Mouse (Mus musculus): ENCODE data around the gene Psmd8. TPM values are rescaled to one million over a fixed set of nuclear protein-coding genes. Genes with fewer than 3 reads are reported as not detected.
"Not testable (repeated sequence)": the region's sequence is repeated elsewhere in the genome, so short reads cannot be mapped to it uniquely, and the experiment has no call there.

The Psmd8 gene
- 100 to 1,000 TPM; 121 to 125 TPM for total RNA-seq (2021)
- long read RNA-seq, experiment 1, transcript Psmd8-202 (7 exons, 1,391 nt), result major isoform, 172 of 205 reads
- long read RNA-seq, experiment 1, partial matches to known transcripts, result 9 of 205 reads
- long read RNA-seq, experiment 1, other reads (novel, unspliced or antisense), result 24 of 205 reads
- long read RNA-seq, experiment 2, transcript Psmd8-202 (7 exons, 1,391 nt), result major isoform, 123 of 147 reads
- long read RNA-seq, experiment 2, partial matches to known transcripts, result 8 of 147 reads
- long read RNA-seq, experiment 2, other reads (novel, unspliced or antisense), result 16 of 147 reads

DNA sequence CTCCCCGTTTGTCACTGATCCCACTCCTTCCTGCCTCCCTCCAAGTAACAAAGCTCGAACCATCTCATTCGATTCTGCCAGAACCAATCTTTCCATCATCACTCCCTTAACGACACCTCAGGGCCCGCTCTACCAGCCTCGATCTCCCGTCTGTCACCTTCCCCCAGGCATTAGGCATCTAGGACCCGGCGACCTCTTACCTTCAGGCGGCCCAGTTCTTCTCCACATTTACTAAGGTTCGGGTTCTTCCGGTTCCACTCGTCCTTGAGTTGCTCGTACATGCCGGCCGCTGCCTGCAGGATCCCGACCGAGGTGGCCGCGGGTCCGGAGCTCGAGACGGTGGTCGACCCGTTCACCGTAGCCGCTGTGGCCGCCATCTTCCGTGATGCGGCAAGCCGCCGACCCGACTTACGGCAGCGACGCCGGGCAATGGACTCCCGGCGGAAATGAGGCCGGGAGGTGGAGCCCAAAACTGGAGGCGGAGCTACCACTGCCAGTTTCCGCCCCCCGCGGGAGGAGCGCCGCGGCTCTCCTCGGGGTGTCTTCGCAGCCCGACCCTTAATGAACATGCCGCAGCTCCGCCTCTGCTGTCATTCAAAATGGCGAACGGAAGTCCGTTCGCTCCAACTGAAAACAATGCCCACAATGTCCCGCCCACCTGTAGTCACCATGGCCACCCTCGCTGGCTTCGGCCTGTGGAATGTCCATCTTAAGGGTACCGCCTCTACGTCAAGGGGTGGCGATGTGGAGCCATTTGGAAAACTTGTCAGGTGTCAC, at the start of gene Psmd8:
Psmd8 (minus strand) TSS at position 625 of the 777 bp plus-strand sequence.
- DNase-seq (ENCODE audit: low spot score in 2 of 2), result peak; percentile 90 to 97

DNA sequence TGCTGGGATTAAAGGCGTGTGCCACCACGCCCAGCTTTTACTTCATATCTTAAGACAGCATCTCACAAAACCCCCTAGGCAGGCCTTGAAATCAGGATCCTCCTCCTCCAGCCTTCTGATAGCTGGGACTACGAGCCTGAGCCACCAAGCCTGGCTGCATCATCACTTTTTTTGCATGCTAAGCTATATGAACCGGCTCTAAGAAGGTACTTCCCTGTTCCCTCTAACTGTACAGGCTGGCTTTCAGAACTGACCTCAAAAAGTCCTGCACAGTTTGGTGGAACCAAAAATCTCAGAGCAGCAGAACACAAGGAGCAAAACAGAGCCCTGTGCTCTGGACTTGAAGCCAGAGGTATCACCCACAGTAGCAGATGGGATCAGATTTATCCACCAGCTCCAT, 47.7 kb upstream of the Psmd8 start:
- DNase-seq (ENCODE audit: low spot score in 2 of 2), result no peak

DNA sequence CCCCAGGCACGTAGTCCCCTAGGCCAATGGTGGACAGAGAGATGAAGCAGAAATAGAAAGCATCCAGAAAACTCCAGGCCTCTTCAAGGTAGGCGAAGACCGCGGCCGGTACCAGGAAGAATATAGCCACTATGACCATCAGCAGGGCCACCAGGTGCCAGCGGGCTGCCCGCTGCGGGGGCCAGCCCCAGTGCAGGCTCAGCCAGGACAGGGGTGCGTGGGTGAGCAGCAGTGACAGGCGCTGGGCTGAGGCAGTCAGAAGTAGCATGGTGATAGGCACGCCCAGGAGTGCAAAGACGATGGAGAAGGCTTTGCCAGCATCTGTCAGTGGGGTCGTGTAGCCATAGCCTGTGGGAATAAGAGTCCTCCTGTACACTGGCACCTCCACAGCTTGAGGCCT, 45.0 kb upstream of the Psmd8 start:
- peak in 1 of 2 experiments; percentile 39 for DNase-seq (ENCODE audit: low spot score in 2 of 2)

DNA sequence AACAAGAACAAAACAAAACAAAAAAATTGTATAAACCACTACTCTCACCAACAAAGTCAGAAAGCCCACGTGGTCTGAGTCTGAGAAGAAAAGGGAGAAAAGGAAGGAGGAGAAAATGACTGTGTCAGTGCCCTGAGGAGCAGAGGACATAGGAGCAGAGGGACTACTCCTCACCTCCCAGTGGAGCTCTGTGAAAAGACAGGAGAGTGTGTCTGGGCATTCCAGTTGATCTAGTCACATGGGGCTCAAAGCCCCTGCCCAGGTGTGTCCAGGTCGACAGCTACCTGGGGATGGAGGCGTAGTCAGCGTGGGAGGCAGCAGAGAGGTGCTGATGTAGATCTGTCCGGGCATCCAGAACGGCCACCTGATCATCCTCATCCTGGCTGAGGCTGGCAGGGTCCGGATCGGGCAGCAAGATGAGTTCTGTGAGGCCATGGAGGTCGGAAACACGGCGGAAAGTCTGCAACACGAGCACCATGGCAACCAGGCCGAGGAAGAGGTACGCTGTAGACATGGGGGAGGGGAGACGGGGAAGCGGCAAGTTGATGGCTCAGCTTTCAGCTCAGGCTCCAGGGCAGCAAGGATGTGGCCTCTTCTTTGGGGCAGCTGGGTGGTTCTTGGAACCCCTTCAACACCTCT, 44.4 kb upstream of the Psmd8 start:
- peak in 1 of 2 experiments; percentile 34 for DNase-seq (ENCODE audit: low spot score in 2 of 2)

DNA sequence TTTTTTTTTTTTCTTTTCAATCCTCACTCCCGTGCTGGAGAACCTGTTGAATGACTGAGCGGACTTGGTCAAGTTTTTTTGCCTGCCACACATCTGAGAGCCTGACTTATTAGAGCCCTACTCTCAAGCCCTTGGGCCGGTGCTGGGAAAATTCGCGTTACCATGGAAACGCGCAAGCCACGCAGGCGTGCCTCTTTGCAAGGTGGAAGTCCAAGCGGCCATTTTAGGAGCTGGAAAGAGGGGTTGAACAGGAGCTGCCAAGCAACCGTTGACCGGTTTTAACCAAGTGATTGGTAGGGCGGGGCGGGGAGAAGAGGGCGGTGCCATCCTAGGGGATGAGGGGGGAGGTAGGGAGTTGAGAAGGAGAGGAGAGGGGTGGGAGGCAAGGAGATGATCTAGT, 34.3 kb upstream of the Psmd8 start:
- DNase-seq (ENCODE audit: low spot score in 2 of 2), result no peak

DNA sequence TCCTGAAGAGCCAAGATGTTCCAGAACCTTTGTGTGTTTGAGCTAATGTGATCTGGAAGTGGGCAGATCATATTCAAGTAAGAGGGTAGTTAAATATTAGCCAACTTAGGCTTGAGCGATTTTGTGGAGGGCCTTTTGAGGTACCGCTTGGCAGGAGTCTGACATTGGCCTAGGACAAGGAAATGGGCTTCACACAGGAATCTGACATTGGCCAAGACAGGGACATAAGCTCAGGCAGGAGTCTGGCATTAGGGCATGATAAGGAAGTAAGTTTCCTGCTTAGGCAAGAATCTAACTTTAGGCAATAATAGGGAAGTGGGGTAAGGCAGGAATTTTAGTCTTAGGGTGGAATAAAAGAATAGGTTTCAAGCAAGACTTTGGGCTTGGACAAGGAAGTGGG, 33.7 kb upstream of the Psmd8 start:
- no peak for DNase-seq (ENCODE audit: low spot score in 2 of 2)

DNA sequence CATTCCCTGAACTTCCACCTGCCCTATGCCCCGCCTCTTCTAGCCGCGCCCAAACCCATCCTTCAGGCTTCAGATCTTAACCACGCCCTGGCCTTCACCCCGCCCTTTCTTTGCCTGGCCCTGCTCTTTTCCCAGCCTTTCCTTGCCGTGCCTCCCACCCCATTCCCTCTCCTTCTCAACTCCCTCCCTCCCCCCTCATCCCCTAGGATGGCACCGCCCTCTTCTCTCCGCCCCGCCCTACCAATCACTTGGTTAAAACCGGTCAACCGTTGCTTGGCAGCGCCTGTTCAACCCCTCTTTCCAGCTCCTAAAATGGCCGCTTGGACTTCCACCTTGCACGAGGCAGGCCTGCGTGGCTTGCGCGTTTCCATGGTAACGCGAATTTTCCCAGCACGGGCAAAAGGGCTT, 33.2 kb upstream of the Psmd8 start, which contains the start of gene Catsperg1:
Catsperg1 (minus strand) TSS at position 361 of the 408 bp plus-strand sequence.
- DNase-seq (ENCODE audit: low spot score in 2 of 2), result no peak

DNA sequence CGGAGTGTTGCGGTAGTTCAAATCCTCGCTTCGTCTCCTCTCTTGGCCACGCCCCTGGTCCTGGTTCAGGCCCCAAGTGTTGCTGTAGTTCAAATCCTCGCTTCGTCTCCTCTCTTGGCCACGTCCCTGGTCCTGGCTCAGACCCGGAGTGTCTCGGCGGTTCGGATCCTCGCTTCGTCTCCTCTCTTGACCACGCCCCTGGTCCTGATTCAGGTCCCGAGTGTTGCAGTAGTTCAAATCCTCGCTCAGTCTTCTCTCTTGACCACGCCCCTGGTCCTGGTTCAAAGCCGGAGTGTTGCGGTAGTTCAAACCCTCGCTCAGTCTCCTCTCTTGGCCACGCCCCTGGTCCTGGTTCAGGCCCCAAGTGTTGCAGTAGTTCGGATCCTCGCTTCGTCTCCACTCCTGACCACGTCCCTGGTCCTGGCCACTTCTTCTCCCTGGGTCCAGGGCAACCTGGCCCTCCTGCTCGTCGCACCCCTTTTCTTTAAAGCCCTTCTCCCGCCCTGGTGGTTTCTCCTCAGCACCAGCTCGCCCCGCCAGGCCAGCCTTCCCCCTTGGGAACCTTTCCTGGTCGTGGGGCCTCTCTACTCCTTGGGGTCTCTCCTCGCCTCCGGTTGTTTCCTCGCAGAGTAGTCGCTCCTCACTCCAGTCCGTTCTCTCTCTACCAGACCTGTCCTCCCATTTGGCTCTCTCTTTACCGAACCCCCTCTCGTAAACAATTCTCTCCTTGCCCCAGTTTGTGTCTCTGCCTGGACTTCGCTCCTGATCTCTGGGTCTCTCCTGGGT, 32.5 kb upstream of the Psmd8 start:
- not testable (repeated sequence) for DNase-seq (ENCODE audit: low spot score in 2 of 2)

DNA sequence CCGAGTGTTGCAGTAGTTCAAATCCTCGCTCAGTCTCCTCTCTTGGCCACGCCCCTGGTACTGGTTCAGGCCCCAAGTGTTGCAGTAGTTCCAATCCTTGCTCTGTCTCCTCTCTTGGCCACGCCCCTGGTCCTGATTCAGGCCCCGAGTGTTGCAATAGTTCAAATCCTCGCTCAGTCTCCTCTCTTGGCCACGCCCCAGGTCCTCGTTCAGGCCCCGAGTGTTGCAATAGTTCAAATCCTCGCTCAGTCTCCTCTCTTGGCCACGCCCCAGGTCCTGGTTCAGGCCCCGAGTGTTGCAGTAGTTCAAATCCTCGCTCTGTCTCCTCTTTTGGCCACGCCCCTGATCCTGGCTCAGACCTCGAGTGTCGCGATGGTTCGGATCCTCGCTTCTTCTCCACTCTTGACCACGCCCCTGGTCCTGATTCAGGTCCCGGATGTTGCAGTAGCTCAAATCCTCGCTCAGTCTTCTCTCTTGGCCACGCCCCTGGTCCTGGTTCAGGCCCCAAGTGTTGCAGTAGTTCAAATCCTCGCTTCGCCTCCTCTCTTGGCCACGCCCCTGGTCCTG, 31.8 kb upstream of the Psmd8 start:
- no peak for DNase-seq (ENCODE audit: low spot score in 2 of 2)

DNA sequence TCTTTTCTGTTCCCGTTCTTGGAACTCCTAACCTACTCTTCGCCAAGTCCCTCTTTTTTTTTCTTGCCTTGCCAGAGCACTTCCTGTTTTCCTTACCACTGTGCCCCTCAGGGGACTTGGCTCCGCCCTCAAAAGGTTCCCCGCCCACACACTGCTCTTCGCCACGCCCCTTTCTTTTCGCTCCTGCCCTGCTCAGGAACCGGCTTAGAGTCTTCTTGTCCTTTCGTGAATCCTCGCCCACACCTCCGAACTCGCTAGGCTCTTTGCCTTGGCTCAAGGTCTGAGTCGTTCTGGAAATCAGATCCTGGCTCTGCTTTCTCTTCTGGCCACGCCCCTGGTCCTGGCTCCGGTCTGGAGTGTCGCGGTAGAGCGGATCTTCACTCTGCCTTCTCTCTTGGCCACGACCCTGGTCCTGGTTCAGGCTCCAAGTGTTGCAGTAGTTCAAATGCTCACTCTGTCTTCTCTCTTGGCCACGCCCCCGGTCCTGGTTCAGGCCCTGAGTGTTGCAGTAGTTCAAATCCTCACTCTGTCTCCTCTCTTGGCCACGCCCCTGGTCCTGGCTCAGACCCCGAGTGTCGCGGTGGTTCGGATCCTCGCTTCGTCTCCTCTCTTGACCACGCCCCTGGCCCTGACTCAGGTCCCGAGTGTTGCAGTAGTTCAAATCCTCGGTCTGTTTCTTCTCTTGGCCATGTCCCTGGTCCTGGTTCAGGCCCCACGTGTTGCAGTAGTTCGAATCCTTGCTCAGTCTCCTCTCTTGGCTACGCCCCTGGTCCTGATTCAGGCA, 31.1 kb upstream of the Psmd8 start:
- peak in 1 of 2 experiments; percentile 13 for DNase-seq (ENCODE audit: low spot score in 2 of 2)

DNA sequence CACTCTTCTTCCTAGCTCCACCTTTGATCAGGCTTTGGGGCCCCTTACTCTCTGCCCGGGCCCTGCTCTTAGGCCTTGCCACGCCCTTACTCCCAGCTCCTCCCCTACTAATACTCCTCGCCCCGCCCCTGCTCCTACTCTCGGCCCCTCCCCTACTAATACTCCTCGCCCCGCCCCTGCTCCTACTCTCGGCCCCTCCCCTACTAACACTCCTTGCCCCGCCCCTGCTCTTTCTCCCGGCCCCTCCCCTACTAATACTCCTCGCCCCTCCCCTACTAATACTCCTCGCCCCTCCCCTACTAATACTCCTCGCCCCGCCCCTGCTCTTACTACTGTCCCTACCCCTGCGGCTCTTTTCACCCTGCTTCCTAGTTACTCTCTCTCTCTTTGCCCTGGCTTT, 30.5 kb upstream of the Psmd8 start:
- DNase-seq (ENCODE audit: low spot score in 2 of 2), result not testable (repeated sequence)

DNA sequence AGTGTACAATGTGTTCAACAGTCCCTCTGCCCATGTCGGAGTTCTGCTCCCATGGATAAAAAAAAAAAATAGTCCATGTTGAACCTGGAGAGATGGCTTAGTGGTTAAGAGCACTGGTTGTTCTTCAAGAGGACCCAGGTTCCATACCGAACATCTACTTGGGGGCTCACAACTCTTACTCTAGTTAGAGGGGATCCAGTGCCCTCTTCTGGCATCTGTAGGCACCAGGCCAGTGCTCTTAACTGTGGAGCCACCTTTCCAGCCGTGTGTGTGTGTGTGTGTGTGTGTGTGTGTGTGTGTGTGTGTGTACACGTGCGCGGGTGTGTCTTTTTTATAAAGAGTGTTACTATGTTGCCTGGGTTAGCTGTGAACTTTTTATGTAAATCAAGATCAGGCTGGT, 22.1 kb upstream of the Psmd8 start:
- no peak for DNase-seq (ENCODE audit: low spot score in 2 of 2)

DNA sequence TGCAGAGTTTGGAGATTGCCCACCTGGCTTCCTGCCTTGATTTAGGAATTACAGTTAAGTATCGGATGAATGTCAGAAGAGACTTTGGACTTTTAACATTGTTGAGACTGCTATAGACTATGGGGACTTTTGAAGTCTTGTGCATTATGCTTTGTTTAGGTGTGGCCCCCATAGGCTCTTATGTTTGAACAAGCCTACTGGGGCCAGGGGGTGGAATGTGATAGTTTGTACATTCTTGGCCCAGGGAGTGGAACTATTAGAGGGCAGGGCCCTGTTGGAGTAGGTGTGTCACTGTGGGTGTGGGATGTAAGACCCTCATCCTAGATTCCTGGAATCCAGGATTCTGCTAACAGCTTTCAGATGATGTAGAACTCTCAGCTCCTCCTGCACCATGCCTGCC, 13.7 kb upstream of the Psmd8 start:
- not testable (repeated sequence) for DNase-seq (ENCODE audit: low spot score in 2 of 2)

DNA sequence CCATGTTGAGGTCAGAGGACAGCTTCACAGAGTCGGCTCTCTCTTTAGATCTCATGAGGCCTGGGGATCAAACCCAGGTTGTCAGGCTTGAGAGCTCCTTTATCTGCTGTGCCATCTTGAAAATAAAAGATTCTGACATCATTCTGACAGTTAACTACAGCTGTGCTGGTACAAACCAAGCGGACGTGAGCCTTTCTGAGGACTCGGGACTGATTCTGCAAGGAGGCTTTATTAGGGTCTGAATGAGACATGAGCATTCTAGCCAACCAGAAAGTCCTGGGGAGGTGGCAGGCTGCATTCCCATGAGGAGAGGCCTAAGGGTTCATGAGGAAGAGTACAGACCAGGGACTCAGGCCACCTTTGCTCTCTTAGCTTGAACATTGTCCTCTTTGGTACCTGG, 822 bp upstream of the Psmd8 start:
- DNase-seq (ENCODE audit: low spot score in 2 of 2), result not testable (repeated sequence)

DNA sequence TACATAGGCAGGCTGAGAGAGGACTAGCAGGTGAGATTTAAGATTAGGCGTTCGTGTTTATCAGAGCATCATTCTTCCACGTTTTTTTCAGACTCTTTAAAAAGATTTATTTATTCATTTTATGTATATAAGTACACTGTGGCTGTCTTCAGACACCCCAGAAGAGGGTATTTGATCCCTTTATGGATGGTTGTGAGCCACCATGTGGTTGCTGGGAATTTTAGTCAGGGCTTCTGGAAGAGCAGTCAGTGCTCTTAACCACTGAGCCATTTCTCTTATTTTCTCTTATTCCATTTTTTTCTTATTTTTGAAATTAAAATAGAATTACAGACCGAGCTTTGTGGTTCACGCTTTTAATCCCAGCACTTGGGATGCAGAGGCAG, 344 bp upstream of the Psmd8 start:
- no peak for DNase-seq (ENCODE audit: low spot score in 2 of 2)

DNA sequence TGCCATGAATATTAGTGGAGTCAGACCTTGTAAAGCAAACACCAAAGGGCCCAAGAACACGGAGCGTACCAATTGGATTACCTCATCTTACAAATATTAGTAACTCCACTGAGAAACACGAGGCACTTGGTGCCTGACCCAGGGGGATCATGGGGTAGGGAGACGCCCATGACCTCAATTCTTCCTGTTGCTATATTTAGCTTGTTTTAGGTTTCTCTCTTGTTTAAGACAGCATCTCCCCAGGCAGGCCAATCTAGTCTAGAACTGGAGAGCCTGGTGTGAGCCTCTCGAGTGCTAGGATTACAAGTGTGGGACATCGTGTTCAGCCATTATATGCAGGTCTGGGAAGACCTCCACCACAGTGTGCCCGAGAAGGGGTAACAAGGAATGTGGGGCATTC, 1.2 kb downstream of the Psmd8 start:
- DNase-seq (ENCODE audit: low spot score in 2 of 2), result no peak

DNA sequence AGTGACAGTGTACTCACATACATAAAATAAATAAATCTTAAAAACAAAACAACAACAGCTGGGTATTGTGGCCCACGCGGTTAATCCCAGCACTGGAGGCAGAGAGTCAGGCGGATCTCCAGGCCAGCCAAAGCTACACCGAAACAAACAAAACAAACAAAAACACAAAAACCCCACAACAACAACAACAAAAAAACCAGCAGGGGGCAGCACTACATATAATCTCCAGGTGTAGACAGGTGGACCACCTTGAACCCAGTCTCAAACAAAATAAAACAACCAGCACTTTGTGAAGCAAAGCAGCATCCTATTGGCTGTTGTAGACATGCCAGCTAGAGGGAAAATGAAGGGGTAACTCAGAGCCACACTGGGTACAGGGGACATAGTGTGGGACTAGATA, 2.4 kb downstream of the Psmd8 start:
- DNase-seq (ENCODE audit: low spot score in 2 of 2), result no peak

DNA sequence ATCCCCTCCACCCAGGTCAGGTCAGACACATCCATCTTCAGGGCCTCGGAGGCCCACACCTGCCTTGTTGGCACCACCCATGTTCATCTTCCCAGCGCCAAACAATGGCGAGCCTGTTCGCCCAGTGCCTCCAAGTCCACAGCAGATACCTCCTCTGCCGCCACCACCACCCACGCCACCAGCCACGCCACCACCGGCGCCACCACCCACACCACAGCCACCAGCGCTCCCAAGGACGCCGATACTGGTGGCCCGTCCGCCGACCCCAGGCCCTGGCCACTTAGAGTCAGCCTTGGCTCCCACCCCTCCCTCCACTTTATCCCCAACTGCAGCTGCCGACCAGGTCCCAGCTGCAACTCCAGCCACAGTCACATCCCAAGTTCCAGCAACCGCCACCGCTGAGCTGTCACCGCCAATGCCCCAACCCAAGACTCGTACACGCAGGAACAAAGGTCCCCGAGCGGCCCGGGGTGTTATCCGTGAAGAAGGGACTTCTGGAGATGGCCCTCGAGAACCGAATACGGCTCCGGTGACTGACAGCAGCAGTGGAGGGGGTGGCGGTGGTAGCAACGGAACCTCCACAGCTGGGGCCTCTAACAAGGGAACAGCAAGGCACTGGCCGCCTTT, 8.0 kb downstream of the Psmd8 start:
- DNase-seq (ENCODE audit: low spot score in 2 of 2), result no peak

DNA sequence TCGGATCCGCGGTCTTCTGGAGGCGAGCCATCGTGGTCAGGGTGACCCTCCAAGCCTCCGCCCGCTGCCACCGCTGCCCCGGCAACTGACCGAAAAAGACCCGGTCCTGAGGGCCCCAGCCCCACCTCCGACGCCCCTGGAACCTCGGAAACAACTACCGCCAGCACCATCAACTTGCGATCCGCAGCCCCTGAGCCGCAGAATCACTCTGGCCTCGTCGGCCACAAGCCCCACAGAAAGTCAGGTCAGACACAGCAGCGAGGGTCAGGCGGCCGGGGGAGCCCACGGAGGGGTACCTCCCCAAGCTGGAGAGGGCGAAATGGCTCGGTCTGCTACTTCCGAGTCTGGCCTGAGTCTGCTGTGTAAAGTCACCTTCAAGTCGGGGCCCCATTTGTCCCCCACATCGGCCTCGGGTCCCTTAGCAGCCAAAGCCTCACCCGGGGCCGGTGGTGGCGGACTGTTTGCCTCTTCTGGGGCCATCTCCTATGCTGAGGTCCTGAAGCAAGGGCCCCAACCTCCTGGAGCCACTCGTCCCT, 8.9 kb downstream of the Psmd8 start:
- DNase-seq (ENCODE audit: low spot score in 2 of 2), result no peak

Measured in left cerebral cortex, adult 18-20 months (tissue).